Mouse (Mus musculus): ENCODE measurements around the gene Rpl23.

Rpl23 gene

GRCm38 (mm10) chr11:97813746-97814515, 31.7 kb upstream of the Rpl23 start:
- DNase-seq (ENCODE audit: low spot score in 2 of 2): no peak

GRCm38 (mm10) chr11:97813085-97813484, 30.8 kb upstream of the Rpl23 start:
- no peak for DNase-seq (ENCODE audit: low spot score in 2 of 2)

GRCm38 (mm10) chr11:97812491-97812921, 30.3 kb upstream of the Rpl23 start:
- no peak for DNase-seq (ENCODE audit: low spot score in 2 of 2)

- no peak for DNase-seq (ENCODE audit: low spot score in 2 of 2)
Observed at GRCm38 (mm10) chr11:97811569-97812362, 29.5 kb upstream of the Rpl23 start.

GRCm38 (mm10) chr11:97810970-97811369, 28.7 kb upstream of the Rpl23 start:
- DNase-seq (ENCODE audit: low spot score in 2 of 2): no peak

- DNase-seq (ENCODE audit: low spot score in 2 of 2): peak; percentile 63 to 80
Observed at GRCm38 (mm10) chr11:97810356-97810755, 28.1 kb upstream of the Rpl23 start.

GRCm38 (mm10) chr11:97809235-97810121, 27.2 kb upstream of the Rpl23 start:
- no peak for DNase-seq (ENCODE audit: low spot score in 2 of 2)

- DNase-seq (ENCODE audit: low spot score in 2 of 2): no peak
Observed at GRCm38 (mm10) chr11:97808621-97809234, 26.5 kb upstream of the Rpl23 start.

- no peak for DNase-seq (ENCODE audit: low spot score in 2 of 2)
Observed at GRCm38 (mm10) chr11:97808093-97808492, 25.9 kb upstream of the Rpl23 start.

GRCm38 (mm10) chr11:97807626-97808025, 25.4 kb upstream of the Rpl23 start:
- no peak for DNase-seq (ENCODE audit: low spot score in 2 of 2)

GRCm38 (mm10) chr11:97806613-97806964, 24.4 kb upstream of the Rpl23 start:
- DNase-seq (ENCODE audit: low spot score in 2 of 2): no peak

- peak in 1 of 2 experiments; percentile 15 for DNase-seq (ENCODE audit: low spot score in 2 of 2)
Observed at GRCm38 (mm10) chr11:97805662-97806612, 23.7 kb upstream of the Rpl23 start.

GRCm38 (mm10) chr11:97804841-97805661, 22.8 kb upstream of the Rpl23 start:
- no peak for DNase-seq (ENCODE audit: low spot score in 2 of 2)

GRCm38 (mm10) chr11:97803847-97804246, 21.6 kb upstream of the Rpl23 start:
- no peak for DNase-seq (ENCODE audit: low spot score in 2 of 2)

GRCm38 (mm10) chr11:97802495-97802894, 20.3 kb upstream of the Rpl23 start:
- no peak for DNase-seq (ENCODE audit: low spot score in 2 of 2)

GRCm38 (mm10) chr11:97802194-97802470, 19.9 kb upstream of the Rpl23 start:
- no peak for DNase-seq (ENCODE audit: low spot score in 2 of 2)

GRCm38 (mm10) chr11:97801409-97802193, 19.4 kb upstream of the Rpl23 start:
- DNase-seq (ENCODE audit: low spot score in 2 of 2): no peak

- DNase-seq (ENCODE audit: low spot score in 2 of 2): no peak
Observed at GRCm38 (mm10) chr11:97800691-97801408, 18.6 kb upstream of the Rpl23 start.

Measured in urinary bladder, adult 18-20 months (tissue).